ENCODE assay signal across 7 mouse cellular contexts in genomic region chr17:4865621-4866020, GRCm38 (mm10).
DNase-seq lines count a peak whose midpoint lies in the region; ATAC-seq lines count a peak whose summit lies in the region.

No protein-coding gene starts in this region.

- peak overlapping the region; percentile 56; the same call in 1 of the 2 replicates for H3K27ac ChIP-seq in limb, embryonic 12.5 days
- H3K27ac ChIP-seq in limb, embryonic 10.5 days = no peak overlapping the region
- peak overlapping the region; percentile 37 for H3K27ac ChIP-seq in forebrain, embryonic 11.5 days (ENCODE audit: low read depth, low read length)
- peak overlapping the region; percentile 54; the same call in 1 of the 2 replicates for H3K27ac ChIP-seq in midbrain, embryonic 12.5 days (replicated peaks)

- WGBS in limb, embryonic 12.5 days = 43% methylated on average over 10 of the region's 10 CpGs
- WGBS in limb, embryonic 10.5 days = 82% methylated on average over 10 of the region's 10 CpGs
- 50% methylated on average over 10 of the region's 10 CpGs for WGBS in forebrain, embryonic 11.5 days
- WGBS in midbrain, embryonic 12.5 days = 47% methylated on average over 10 of the region's 10 CpGs

- no peaks in the 10 kb centered on the region for H3K27me3 ChIP-seq in limb, embryonic 12.5 days
- H3K27me3 ChIP-seq in limb, embryonic 10.5 days (ENCODE audit: low read depth, poor library complexity, severe bottlenecking) = no peaks in the 10 kb centered on the region
- H3K27me3 ChIP-seq in forebrain, embryonic 11.5 days (ENCODE audit: control insufficient read depth, insufficient read depth, low read length) = no peaks in the 10 kb centered on the region
- no peaks in the 10 kb centered on the region for H3K27me3 ChIP-seq in midbrain, embryonic 12.5 days

- no peaks in the 10 kb centered on the region for H3K36me3 ChIP-seq in limb, embryonic 12.5 days
- no peaks in the 10 kb centered on the region for H3K36me3 ChIP-seq in limb, embryonic 10.5 days
- H3K36me3 ChIP-seq in forebrain, embryonic 11.5 days (ENCODE audit: control insufficient read depth, insufficient read depth, low read length) = no peaks in the 10 kb centered on the region
- no peaks in the 10 kb centered on the region for H3K36me3 ChIP-seq in midbrain, embryonic 12.5 days

- H3K4me2 ChIP-seq in limb, embryonic 12.5 days = peak overlapping the region; percentile 1; the same call in 1 of the 2 replicates
- no peak overlapping the region for H3K4me2 ChIP-seq in forebrain, embryonic 11.5 days (ENCODE audit: low read depth, low read length, severe bottlenecking)
- H3K4me2 ChIP-seq in midbrain, embryonic 12.5 days (replicated peaks) = peak overlapping the region; percentile 32

- H3K9ac ChIP-seq in limb, embryonic 12.5 days (replicated peaks) = no peak overlapping the region
- peak overlapping the region; percentile 39 for H3K9ac ChIP-seq in forebrain, embryonic 11.5 days (ENCODE audit: low read length)
- H3K9ac ChIP-seq in midbrain, embryonic 12.5 days (replicated peaks) = no peak overlapping the region

- H3K4me1 ChIP-seq in limb, embryonic 12.5 days (replicated peaks) = peaks cover 14% of the 10 kb centered on the region
- peaks cover 9% of the 10 kb centered on the region for H3K4me1 ChIP-seq in limb, embryonic 10.5 days
- peaks cover 4% of the 10 kb centered on the region for H3K4me1 ChIP-seq in forebrain, embryonic 11.5 days (replicated peaks; ENCODE audit: control insufficient read depth, insufficient read depth, low read length)
- H3K4me1 ChIP-seq in midbrain, embryonic 12.5 days = peaks cover 14% of the 10 kb centered on the region

- ATAC-seq in limb, embryonic 12.5 days (ENCODE audit: insufficient number of reproducible peaks, insufficient read depth, low FRiP score, low TSS enrichment, low read depth) = no peak
- ATAC-seq in forebrain, embryonic 11.5 days (replicated peaks; ENCODE audit: low FRiP score) = 0 out of 2 replicates have a peak, but pooled peaks have one; percentile 65
- no peak for ATAC-seq in midbrain, embryonic 12.5 days (ENCODE audit: low FRiP score, low read depth)

- no peaks in the 10 kb centered on the region for H3K9me3 ChIP-seq in limb, embryonic 12.5 days
- no peaks in the 10 kb centered on the region for H3K9me3 ChIP-seq in limb, embryonic 10.5 days (replicated peaks)
- no peaks in the 10 kb centered on the region for H3K9me3 ChIP-seq in forebrain, embryonic 11.5 days (ENCODE audit: control insufficient read depth, low read length)
- no peaks in the 10 kb centered on the region for H3K9me3 ChIP-seq in midbrain, embryonic 12.5 days

- DNase-seq in limb, embryonic 10.5 days (ENCODE audit: low spot score) = no peak
- no peak for DNase-seq in forebrain, embryonic 11.5 days (ENCODE audit: low spot score)
- peak; percentile 17 for DNase-seq in kidney, adult 9 months
- DNase-seq in spleen, postnatal 36 days (ENCODE audit: low spot score in 2 of 2) = no peak
- no peak for DNase-seq in testis, postnatal 14 days (ENCODE audit: low spot score)

- no peak overlapping the region for H3K4me3 ChIP-seq in limb, embryonic 12.5 days (replicated peaks)
- H3K4me3 ChIP-seq in limb, embryonic 10.5 days = no peak overlapping the region
- H3K4me3 ChIP-seq in forebrain, embryonic 11.5 days (ENCODE audit: low read depth, low read length) = no peak overlapping the region
- no peak overlapping the region for H3K4me3 ChIP-seq in midbrain, embryonic 12.5 days
